Mouse (Mus musculus): ENCODE results near the gene Kynu. TPM values are rescaled to one million over a fixed set of nuclear protein-coding genes. Genes with fewer than 3 reads are reported as not detected.

Gene Kynu
- polyA plus RNA-seq, 1 experiment from 2014 or later = 0.72 TPM

Other genes with a start within 250 kb of the Kynu start
- gene Arhgap15, start 193.5 kb downstream of the Kynu start, polyA plus RNA-seq (2016; fragmentation: Nextera tagmentation; extraction: Ambion mirVana) = 0.60 and 0.75 TPM in 2 replicates